In genomic region chr2:4227563-4227962, GRCm38 (mm10) we compare ENCODE assay signal across 9 mouse cellular contexts.
A peak's percentile ranks its signal among the peaks of the same experiment; 100 is the strongest.
DNase-seq lines count a peak whose midpoint lies in the region; ATAC-seq and TF ChIP-seq lines count a peak whose summit lies in the region.
"Had no signal": no experiment of that assay in that cellular context is flagged by ENCODE, and none has a peak within 500 bp of the region (broad histone marks: within the 10 kb centered on the region; RNA-seq: fewer than 3 reads in every experiment).

No protein-coding gene starts in this region.

- H3K27ac ChIP-seq in forebrain, postnatal 0 days (ENCODE audit: low read depth, low read length) = no peak overlapping the region
- no peak overlapping the region for H3K27ac ChIP-seq in forebrain, embryonic 10.5 days
- H3K27ac ChIP-seq in limb, embryonic 10.5 days = no peak overlapping the region
- H3K27ac ChIP-seq: stomach, embryonic 15.5 days had no signal

- no peaks in the 10 kb centered on the region for H3K9me3 ChIP-seq in forebrain, postnatal 0 days (ENCODE audit: low read length)
- H3K9me3 ChIP-seq in forebrain, embryonic 10.5 days = 0 out of 2 replicates have a peak, but pooled peaks cover 6% of the 10 kb centered on the region
- no peaks in the 10 kb centered on the region for H3K9me3 ChIP-seq in limb, embryonic 10.5 days (replicated peaks)
- H3K9me3 ChIP-seq: stomach, embryonic 15.5 days had no signal

- H3K36me3 ChIP-seq in forebrain, postnatal 0 days (ENCODE audit: insufficient read depth) = no peaks in the 10 kb centered on the region
- H3K36me3 ChIP-seq in forebrain, embryonic 10.5 days (replicated peaks) = no peaks in the 10 kb centered on the region
- H3K36me3 ChIP-seq in limb, embryonic 10.5 days = no peaks in the 10 kb centered on the region
- H3K36me3 ChIP-seq: stomach, embryonic 15.5 days had no signal

- no peak overlapping the region for H3K4me3 ChIP-seq in forebrain, postnatal 0 days (ENCODE audit: low read depth, low read length)
- no peak overlapping the region for H3K4me3 ChIP-seq in forebrain, embryonic 10.5 days
- no peak overlapping the region for H3K4me3 ChIP-seq in limb, embryonic 10.5 days
- H3K4me3 ChIP-seq: stomach, embryonic 15.5 days had no signal

- no peaks in the 10 kb centered on the region for H3K27me3 ChIP-seq in forebrain, postnatal 0 days (ENCODE audit: insufficient read depth, low read length)
- H3K27me3 ChIP-seq in forebrain, embryonic 10.5 days (ENCODE audit: poor library complexity, severe bottlenecking) = peaks cover 17% of the 10 kb centered on the region; the same call in 1 of the 2 replicates
- H3K27me3 ChIP-seq in limb, embryonic 10.5 days (ENCODE audit: low read depth, poor library complexity, severe bottlenecking) = no peaks in the 10 kb centered on the region
- H3K27me3 ChIP-seq: stomach, embryonic 15.5 days had no signal

- DNase-seq in forebrain, postnatal 0 days = peak; percentile 9
- no peak for DNase-seq in forebrain, embryonic 10.5 days (ENCODE audit: extremely low spot score, low spot score)
- DNase-seq in retina, postnatal 1 day = peak; percentile 68
- no peak for DNase-seq in retina, embryonic 14.5 days (ENCODE audit: low spot score)
- DNase-seq in heart, postnatal 4 days = peak; percentile 68
- no peak for DNase-seq in left cerebral cortex, adult 8-10 months (ENCODE audit: low spot score in 2 of 2)
- no peak for DNase-seq in limb, embryonic 10.5 days (ENCODE audit: low spot score)
- DNase-seq in cerebellum, adult 9-11 months = no peak

- H3K4me2 ChIP-seq in forebrain, postnatal 0 days (ENCODE audit: low read depth) = no peak overlapping the region
- H3K4me2 ChIP-seq: stomach, embryonic 15.5 days had no signal

- no peak overlapping the region for H3K9ac ChIP-seq in forebrain, postnatal 0 days
- H3K9ac ChIP-seq: stomach, embryonic 15.5 days had no signal

- no peak for TF ChIP-seq CTCF in forebrain, postnatal 0 days (IDR thresholded peaks at IDR 0.05; ENCODE audit: low read depth)

- 0 out of 2 replicates have a peak, but pooled peaks have one; percentile 14 for ATAC-seq in forebrain, postnatal 0 days

- peaks cover 13% of the 10 kb centered on the region for H3K4me1 ChIP-seq in forebrain, postnatal 0 days (ENCODE audit: insufficient read depth)
- peaks cover 32% of the 10 kb centered on the region for H3K4me1 ChIP-seq in forebrain, embryonic 10.5 days
- peaks cover 8% of the 10 kb centered on the region; the same call in 1 of the 2 replicates for H3K4me1 ChIP-seq in limb, embryonic 10.5 days

- WGBS in forebrain, postnatal 0 days = 25% methylated on average over 4 of the region's 4 CpGs
- 68% methylated on average over 4 of the region's 4 CpGs for WGBS in forebrain, embryonic 10.5 days
- 77% methylated on average over 4 of the region's 4 CpGs for WGBS in limb, embryonic 10.5 days

Comparison
In these comparisons a context has a peak if more than half of its experiments do, and no peak if none do; other contexts are left out.
1. DNase-seq: peak in forebrain, postnatal 0 days (single experiment), retina, postnatal 1 day (single experiment) and heart, postnatal 4 days (single experiment); none in forebrain, embryonic 10.5 days (single experiment), retina, embryonic 14.5 days (single experiment), left cerebral cortex, adult 8-10 months (0 of 2), limb, embryonic 10.5 days (single experiment) and cerebellum, adult 9-11 months (single experiment).